Mouse (Mus musculus) neutrophil, adult 5-6 weeks (primary cell): ENCODE data around the gene Commd4. TPM values are rescaled to one million over a fixed set of nuclear protein-coding genes. Genes with fewer than 3 reads are reported as not detected.

Experiments used
- ATAC-seq: fragments of 151-379, 151-347 bp; 2 replicates; pipeline ENCODE4 v1.8.0; 2017; ENCODE audit warnings: mild to moderate bottlenecking, moderate TSS enrichment; ENCODE audit not compliant: insufficient number of reproducible peaks, poor library complexity, low FRiP score, severe bottlenecking; ENCODE audit errors: extremely low read depth
- total RNA-seq: library from RNA; stranded (forward); fragments of 200-1000 nt; gene quantifications from 2 replicates; pipeline ENCODE4 v1.2.3, GENCODE M21; 2017

The Commd4 gene
- total RNA-seq, 1 experiment from 2014 or later, result 86.0 TPM

DNA sequence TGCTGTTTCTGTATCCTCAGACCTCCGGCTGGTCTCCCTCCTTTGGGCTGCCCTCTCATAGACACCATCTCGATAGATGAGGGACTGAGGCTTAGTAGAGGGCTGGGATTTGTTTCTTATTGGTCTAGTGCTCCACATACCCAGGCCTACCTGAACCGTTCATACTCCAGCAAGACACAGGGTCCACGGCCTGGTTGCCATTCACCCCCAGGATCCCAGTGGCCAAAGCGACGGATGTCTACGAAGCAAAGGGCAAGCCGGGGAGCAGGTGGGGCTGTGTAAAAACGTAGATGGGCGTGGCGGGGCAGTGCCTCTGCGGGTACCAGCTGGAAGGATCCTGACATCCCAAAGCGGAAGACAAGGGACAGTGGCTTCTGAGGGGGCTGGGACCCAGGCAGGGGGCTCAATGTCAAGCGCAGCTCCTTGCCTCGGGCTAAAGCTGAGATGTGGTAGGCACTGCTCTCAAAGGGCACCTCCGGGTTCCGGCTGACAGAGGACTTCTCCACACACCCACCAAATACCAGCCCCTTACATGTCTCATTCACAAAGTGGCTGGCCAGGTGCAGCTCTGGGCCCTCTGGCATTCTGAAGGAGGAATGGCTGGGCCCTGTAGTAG, 11.6 kb downstream of the Commd4 start:
- ATAC-seq, result no peak

GRCm38 (mm10) chr9:57144830-57145229, 13.3 kb downstream of the Commd4 start:
- ATAC-seq, result no peak

DNA sequence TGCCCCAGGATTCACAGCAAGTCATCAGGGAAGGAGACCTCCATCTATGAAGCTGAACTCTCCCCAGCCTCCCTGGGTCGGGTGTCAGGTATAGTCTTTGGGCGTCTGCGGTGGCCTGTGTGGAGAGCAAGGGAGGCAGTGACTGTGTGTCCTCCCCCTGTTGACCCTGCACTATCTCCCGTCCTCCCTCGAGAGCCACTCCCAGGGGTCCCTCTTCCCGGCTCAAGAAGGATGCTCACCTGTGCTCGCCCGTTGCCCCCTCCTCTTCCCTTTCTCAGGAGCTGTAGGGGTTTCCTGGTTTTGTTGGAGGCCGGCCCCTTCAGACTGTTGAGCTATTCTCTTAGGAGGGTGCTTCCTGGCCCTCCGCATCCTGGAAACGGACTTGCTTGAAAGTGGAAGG, 14.9 kb downstream of the Commd4 start:
- ATAC-seq, result no peak

DNA sequence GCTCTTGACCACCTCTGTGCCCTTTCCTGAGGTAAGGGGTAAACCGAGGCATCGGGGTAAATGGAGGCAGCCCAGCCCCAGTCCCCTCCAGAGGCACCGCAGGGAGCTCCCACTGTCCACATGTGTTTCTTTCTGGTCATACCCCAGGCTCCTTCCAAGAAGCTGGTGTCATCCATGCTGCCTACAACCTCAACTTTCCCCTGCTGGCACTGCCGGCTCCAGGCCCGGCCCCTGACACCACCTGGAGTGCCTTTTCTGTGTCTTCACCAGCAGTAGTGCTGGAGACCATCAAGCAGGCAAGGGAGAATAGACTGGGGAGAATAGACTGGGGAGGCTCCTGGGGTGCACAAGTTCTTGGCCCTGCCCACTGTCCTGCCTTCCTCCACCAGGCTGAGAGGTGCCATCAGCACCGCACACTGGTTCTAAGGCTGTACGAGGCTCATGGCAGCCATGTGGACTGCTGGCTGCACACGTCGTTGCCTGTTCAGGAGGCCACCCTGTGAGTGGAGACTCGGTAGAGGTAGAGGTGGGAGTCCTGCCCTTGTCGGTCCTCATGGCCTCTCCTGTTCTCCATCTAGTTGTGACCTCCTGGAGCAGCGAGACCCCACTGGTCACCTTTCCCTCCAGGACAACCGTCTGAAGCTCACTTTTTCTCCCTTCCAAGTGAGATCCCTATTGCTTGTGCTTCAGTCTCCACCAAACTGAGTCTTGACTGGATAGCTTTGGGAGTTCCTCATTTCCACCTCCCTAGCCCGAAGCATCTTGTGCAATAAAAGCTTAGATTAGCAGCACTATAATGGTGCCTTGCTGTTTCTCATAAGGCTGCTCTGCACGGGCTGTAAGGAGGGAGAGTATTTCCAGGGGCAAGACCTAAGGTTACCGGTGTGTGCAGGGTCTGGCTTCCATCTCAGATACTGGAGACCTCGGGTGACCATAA, 16.4 kb downstream of the Commd4 start:
- ATAC-seq, result no peak

DNA sequence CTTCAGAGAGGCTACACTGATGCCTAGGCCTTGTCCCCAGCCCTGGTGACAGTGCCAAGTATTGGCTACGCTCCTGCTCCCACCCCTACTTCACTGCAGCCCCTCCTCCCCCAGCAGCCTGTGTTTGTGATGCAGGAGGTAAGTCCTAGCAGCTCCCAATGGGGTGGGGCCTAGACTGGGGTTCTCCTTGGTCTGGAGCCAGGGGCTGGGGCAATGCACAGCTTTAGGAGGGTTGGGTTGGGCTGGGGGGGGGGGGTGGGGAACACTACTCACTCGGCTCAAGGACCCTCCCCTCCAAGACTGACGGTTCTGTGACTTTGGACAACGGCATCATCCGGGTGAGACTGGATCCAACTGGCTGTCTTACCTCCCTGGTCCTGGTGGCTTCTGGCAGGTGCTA, 18.6 kb downstream of the Commd4 start:
- no peak for ATAC-seq

- ATAC-seq, result no peak
Observed at GRCm38 (mm10) chr9:57139110-57139509, 19.0 kb downstream of the Commd4 start.

- ATAC-seq, result no peak
Observed at GRCm38 (mm10) chr9:57138507-57138906, 19.6 kb downstream of the Commd4 start.

DNA sequence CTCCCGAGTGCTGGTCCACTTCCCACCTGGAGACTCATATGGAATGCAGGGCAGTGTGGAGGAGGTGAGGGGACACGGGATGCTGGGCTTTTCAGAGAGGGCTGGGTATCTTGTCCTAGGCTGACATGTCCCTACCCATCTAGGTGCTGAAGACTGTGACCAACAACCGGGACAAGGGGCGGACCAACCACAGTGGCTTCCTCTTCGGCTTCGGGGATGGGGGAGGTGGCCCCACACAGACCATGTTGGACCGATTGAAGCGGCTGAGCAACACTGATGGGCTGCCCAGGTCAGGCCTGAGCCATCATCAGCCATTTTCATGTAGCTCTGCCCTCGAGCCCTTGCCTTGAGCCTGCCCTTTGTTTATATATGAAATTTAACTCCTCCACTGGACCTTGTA, 20.4 kb downstream of the Commd4 start:
- ATAC-seq, result no peak

DNA sequence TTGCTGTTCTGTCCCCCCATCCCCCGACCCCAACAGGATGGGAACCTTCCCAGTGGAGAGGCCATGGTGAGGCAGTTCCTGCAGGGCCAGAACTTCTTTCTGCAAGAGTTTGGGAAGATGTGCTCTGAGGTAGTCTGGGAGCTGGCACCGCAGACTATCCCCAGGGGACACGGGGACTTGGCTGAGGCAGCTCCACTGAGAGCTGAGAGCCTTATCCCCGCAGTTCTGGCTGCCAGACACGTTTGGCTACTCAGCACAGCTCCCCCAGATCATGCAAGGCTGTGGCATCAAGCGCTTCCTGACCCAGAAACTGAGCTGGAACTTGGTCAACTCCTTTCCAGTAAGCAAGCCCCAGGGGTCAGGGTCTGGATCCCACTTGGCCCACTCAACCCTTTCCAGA, 20.9 kb downstream of the Commd4 start:
- ATAC-seq, result no peak

DNA sequence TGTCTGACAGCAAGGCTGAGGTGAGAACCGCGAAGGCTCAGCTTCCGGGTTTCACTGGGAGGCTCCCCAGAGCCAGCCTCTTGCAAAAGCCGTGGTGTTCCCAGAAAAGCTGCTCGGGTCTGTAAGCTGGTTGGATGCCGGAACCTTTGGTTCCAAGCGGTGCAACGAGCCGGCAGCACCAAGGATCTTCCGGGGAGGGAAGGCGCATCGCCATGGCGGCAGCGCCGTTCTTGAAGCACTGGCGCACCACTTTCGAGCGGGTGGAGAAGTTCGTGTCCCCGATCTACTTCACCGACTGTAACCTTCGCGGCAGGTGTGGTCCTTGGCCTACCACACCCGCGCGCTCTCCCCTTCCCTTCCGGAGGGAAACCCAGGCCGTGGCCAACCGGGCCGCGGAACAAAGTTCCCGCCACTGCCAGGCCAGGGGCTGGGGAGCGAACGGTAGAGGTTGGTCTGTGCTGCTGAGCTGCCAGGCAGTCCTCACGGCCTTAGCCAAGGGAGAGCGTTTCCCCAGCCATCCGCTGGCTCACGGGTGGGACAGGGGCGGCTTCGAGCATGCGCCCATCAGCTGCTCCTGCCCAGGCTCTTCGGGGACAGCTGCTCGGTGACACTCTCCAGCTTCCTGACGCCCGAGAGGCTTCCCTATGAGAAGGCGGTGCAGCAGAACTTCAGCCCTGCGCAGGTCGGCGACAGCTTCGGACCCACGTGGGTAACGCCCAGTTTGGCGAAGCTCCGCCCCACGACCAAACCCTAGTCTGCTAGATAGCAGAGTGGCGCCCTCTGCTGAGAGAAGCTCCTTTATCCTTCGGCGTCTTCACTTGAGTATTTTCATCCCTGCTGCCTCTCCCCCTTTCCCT, 27.3 kb downstream of the Commd4 start, which contains the start of gene Man2c1:
Gene Man2c1, plus strand, starts transcription at position 114 of the 857 bp plus-strand sequence.
- ATAC-seq, result peak; percentile 92

DNA sequence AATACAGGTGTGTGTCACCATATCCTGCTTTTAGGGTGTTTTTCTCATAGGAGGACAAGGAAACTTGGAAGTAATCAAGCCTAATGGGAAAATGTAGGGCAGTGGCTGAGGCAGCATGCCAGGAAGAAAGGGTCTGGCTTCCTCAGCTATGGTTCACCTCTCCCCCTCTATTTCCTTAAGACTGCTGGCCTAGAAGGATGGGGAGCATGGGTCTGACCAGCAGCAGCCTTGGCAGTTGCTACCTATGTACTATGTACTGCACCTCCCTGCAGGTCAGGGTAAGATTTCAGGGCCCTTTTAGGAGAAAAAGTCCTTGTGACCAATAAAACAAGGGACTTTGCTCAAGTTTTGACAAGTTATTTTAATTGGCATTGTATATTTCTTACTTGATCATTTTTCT, 28.5 kb downstream of the Commd4 start:
- ATAC-seq, result no peak

DNA sequence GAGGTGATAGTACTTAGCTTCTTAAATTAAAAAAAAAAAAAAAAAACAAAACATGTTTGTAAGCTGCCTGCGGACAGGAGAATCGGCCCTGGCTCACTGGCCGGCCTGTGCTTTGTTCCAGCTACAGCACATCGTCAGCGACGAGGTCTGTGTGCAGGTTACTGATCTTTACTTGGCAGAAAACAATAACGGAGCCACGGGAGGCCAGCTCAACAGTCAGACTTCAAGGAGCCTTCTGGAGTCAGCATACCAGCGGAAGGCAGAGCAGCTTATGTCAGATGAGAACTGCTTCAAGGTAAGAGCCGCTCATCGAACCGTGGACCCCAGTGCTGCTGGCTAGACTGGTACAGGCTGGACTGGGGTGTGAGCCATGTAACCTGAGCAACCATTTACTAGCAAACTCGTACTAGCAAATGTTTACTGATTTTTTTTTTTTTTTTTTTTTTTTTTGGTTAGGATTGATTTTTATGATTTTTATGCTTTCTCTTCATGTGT, 40.8 kb downstream of the Commd4 start:
- ATAC-seq, result no peak

Other genes with a start within 250 kb of the Commd4 start
- gene Snx33, start 230.0 kb downstream of the Commd4 start, total RNA-seq, result 8.6 and 9.2 TPM in 2 replicates
- gene Imp3, start 220.9 kb downstream of the Commd4 start, total RNA-seq, result 31.1 and 36.7 TPM in 2 replicates
- 5.2 and 5.6 TPM in 2 replicates for gene Snupn, start 207.5 kb downstream of the Commd4 start, total RNA-seq
- 9.0 and 10.8 TPM in 2 replicates for gene Ptpn9, start 163.4 kb downstream of the Commd4 start, total RNA-seq
- gene Sin3a, start 86.3 kb downstream of the Commd4 start, total RNA-seq, result 124 and 134 TPM in 2 replicates
- 63.2 and 78.2 TPM in 2 replicates for gene Man2c1, start 27.6 kb downstream of the Commd4 start, total RNA-seq
- 15.4 and 15.6 TPM in 2 replicates for gene Neil1, start 10.0 kb downstream of the Commd4 start, total RNA-seq
- 0.23 TPM in 1 of 2 replicates, not detected in the other for gene Trcg1, start 78.2 kb upstream of the Commd4 start, total RNA-seq
- 17.3 and 18.4 TPM in 2 replicates for gene 1700017B05Rik, start 104.3 kb upstream of the Commd4 start, total RNA-seq